Mouse (Mus musculus): Measurements from ENCODE around the gene 1700013G24Rik. TPM values are rescaled to one million over a fixed set of nuclear protein-coding genes. Genes with fewer than 3 reads are reported as not detected.

The 1700013G24Rik gene
- polyA plus RNA-seq, 1 experiment from 2014 or later: not detected

GRCm38 (mm10) chr4:137436979-137437669 is 16.0 kb upstream of the 1700013G24Rik start:
- Histone ChIP-seq H3K27ac (ENCODE audit: low read length) (no peak overlapping the region), H3K4me1 (ENCODE audit: control insufficient read depth, low read depth, low read length) (peaks cover 15% of the 10 kb centered on the region), H3K27me3 (ENCODE audit: control insufficient read depth, insufficient read depth, low read depth, low read length) (no peaks in the 10 kb centered on the region), H3K4me3 (ENCODE audit: low read depth, low read length) (no peak overlapping the region), H3K36me3 (ENCODE audit: control insufficient read depth, insufficient read depth) (no peaks in the 10 kb centered on the region), H3K9me3 (replicated peaks; ENCODE audit: control insufficient read depth, low read length) (no peaks in the 10 kb centered on the region), H3K9ac (ENCODE audit: low read depth, low read length) (no peak overlapping the region), H3K4me2 (ENCODE audit: low read depth, low read length) (no peak overlapping the region)
- ATAC-seq (ENCODE audit: low read depth): no peak
- WGBS (ENCODE audit: insufficient replicate concordance): 83% methylated on average over 8 of the region's 8 CpGs

- Histone ChIP-seq H3K4me1 (ENCODE audit: control insufficient read depth, low read depth, low read length) (peaks cover 17% of the 10 kb centered on the region), H3K36me3 (ENCODE audit: control insufficient read depth, insufficient read depth) (no peaks in the 10 kb centered on the region), H3K9me3 (replicated peaks; ENCODE audit: control insufficient read depth, low read length) (no peaks in the 10 kb centered on the region), H3K9ac (ENCODE audit: low read depth, low read length) (peak overlapping the region; percentile 30), H3K4me2 (ENCODE audit: low read depth, low read length) (peak overlapping the region; percentile 48), H3K27me3 (ENCODE audit: control insufficient read depth, insufficient read depth, low read depth, low read length) (no peaks in the 10 kb centered on the region), H3K4me3 (ENCODE audit: low read depth, low read length) (no peak overlapping the region), H3K27ac (ENCODE audit: low read length) (peak overlapping the region; percentile 64)
- WGBS (ENCODE audit: insufficient replicate concordance): 36% methylated on average over 8 of the region's 8 CpGs
- peak; percentile 97 for ATAC-seq (ENCODE audit: low read depth)
Measured at GRCm38 (mm10) chr4:137438842-137439241, 14.2 kb upstream of the 1700013G24Rik start.

- H3K27ac ChIP-seq (ENCODE audit: low read length): no peak overlapping the region
- no peaks in the 10 kb centered on the region for H3K36me3 ChIP-seq (ENCODE audit: control insufficient read depth, insufficient read depth)
- no peak overlapping the region for H3K4me3 ChIP-seq (ENCODE audit: low read depth, low read length)
- H3K9me3 ChIP-seq (replicated peaks; ENCODE audit: control insufficient read depth, low read length): no peaks in the 10 kb centered on the region
- ATAC-seq (ENCODE audit: low read depth): no peak
- 80% methylated on average over 4 of the region's 4 CpGs for WGBS (ENCODE audit: insufficient replicate concordance)
- no peaks in the 10 kb centered on the region for H3K27me3 ChIP-seq (ENCODE audit: control insufficient read depth, insufficient read depth, low read depth, low read length)
- no peak overlapping the region for H3K9ac ChIP-seq (ENCODE audit: low read depth, low read length)
- H3K4me2 ChIP-seq (ENCODE audit: low read depth, low read length): no peak overlapping the region
- H3K4me1 ChIP-seq (ENCODE audit: control insufficient read depth, low read depth, low read length): peaks cover 21% of the 10 kb centered on the region
Measured at GRCm38 (mm10) chr4:137441332-137441731, 11.8 kb upstream of the 1700013G24Rik start.

- no peak overlapping the region for H3K4me3 ChIP-seq (ENCODE audit: low read depth, low read length)
- WGBS (ENCODE audit: insufficient replicate concordance): 29% methylated on average over 5 of the region's 5 CpGs
Measured at GRCm38 (mm10) chr4:137443625-137444024, 9.5 kb upstream of the 1700013G24Rik start.

GRCm38 (mm10) chr4:137445881-137446280 is 7.2 kb upstream of the 1700013G24Rik start:
- no peak for ATAC-seq (ENCODE audit: low read depth)
- no peak overlapping the region for H3K4me3 ChIP-seq (ENCODE audit: low read depth, low read length)
- H3K4me1 ChIP-seq (ENCODE audit: control insufficient read depth, low read depth, low read length): peaks cover 35% of the 10 kb centered on the region
- H3K9me3 ChIP-seq (replicated peaks; ENCODE audit: control insufficient read depth, low read length): no peaks in the 10 kb centered on the region
- 81% methylated on average over 4 of the region's 4 CpGs for WGBS (ENCODE audit: insufficient replicate concordance)
- H3K36me3 ChIP-seq (ENCODE audit: control insufficient read depth, insufficient read depth): no peaks in the 10 kb centered on the region
- no peak overlapping the region for H3K27ac ChIP-seq (ENCODE audit: low read length)
- no peak overlapping the region for H3K9ac ChIP-seq (ENCODE audit: low read depth, low read length)
- no peaks in the 10 kb centered on the region for H3K27me3 ChIP-seq (ENCODE audit: control insufficient read depth, insufficient read depth, low read depth, low read length)
- no peak overlapping the region for H3K4me2 ChIP-seq (ENCODE audit: low read depth, low read length)

More at GRCm38 (mm10) chr4:137443625-137444024, 9.5 kb upstream of the 1700013G24Rik start:
- H3K4me2 ChIP-seq (ENCODE audit: low read depth, low read length): no peak overlapping the region
- H3K4me1 ChIP-seq (ENCODE audit: control insufficient read depth, low read depth, low read length): peaks cover 29% of the 10 kb centered on the region
- H3K36me3 ChIP-seq (ENCODE audit: control insufficient read depth, insufficient read depth): no peaks in the 10 kb centered on the region
- H3K9me3 ChIP-seq (replicated peaks; ENCODE audit: control insufficient read depth, low read length): no peaks in the 10 kb centered on the region
- H3K9ac ChIP-seq (ENCODE audit: low read depth, low read length): no peak overlapping the region
- H3K27ac ChIP-seq (ENCODE audit: low read length): no peak overlapping the region
- no peak for ATAC-seq (ENCODE audit: low read depth)
- H3K27me3 ChIP-seq (ENCODE audit: control insufficient read depth, insufficient read depth, low read depth, low read length): no peaks in the 10 kb centered on the region

- no peaks in the 10 kb centered on the region for H3K36me3 ChIP-seq (ENCODE audit: control insufficient read depth, insufficient read depth)
- H3K4me1 ChIP-seq (ENCODE audit: control insufficient read depth, low read depth, low read length): peaks cover 35% of the 10 kb centered on the region
- ATAC-seq (ENCODE audit: low read depth): peak; percentile 90
- H3K27me3 ChIP-seq (ENCODE audit: control insufficient read depth, insufficient read depth, low read depth, low read length): no peaks in the 10 kb centered on the region
- WGBS (ENCODE audit: insufficient replicate concordance): 41% methylated on average over 7 of the region's 7 CpGs
- H3K4me3 ChIP-seq (ENCODE audit: low read depth, low read length): no peak overlapping the region
- H3K9ac ChIP-seq (ENCODE audit: low read depth, low read length): no peak overlapping the region
- no peaks in the 10 kb centered on the region for H3K9me3 ChIP-seq (replicated peaks; ENCODE audit: control insufficient read depth, low read length)
- H3K27ac ChIP-seq (ENCODE audit: low read length): peak overlapping the region; percentile 65
- peak overlapping the region; percentile 26; the same call in 1 of the 2 replicates for H3K4me2 ChIP-seq (ENCODE audit: low read depth, low read length)
Measured at GRCm38 (mm10) chr4:137447363-137448196, 5.5 kb upstream of the 1700013G24Rik start.

GRCm38 (mm10) chr4:137448197-137448596 is 4.9 kb upstream of the 1700013G24Rik start:
- 57% methylated on average over 6 of the region's 6 CpGs for WGBS (ENCODE audit: insufficient replicate concordance)
- H3K27me3 ChIP-seq (ENCODE audit: control insufficient read depth, insufficient read depth, low read depth, low read length): no peaks in the 10 kb centered on the region
- no peaks in the 10 kb centered on the region for H3K36me3 ChIP-seq (ENCODE audit: control insufficient read depth, insufficient read depth)
- peaks cover 35% of the 10 kb centered on the region for H3K4me1 ChIP-seq (ENCODE audit: control insufficient read depth, low read depth, low read length)
- H3K27ac ChIP-seq (ENCODE audit: low read length): 0 out of 2 replicates have a peak overlapping the region, but pooled peaks have one; percentile 14
- no peak overlapping the region for H3K4me2 ChIP-seq (ENCODE audit: low read depth, low read length)
- no peak for ATAC-seq (ENCODE audit: low read depth)
- no peaks in the 10 kb centered on the region for H3K9me3 ChIP-seq (replicated peaks; ENCODE audit: control insufficient read depth, low read length)
- H3K4me3 ChIP-seq (ENCODE audit: low read depth, low read length): no peak overlapping the region
- no peak overlapping the region for H3K9ac ChIP-seq (ENCODE audit: low read depth, low read length)

GRCm38 (mm10) chr4:137448641-137449040 is 4.4 kb upstream of the 1700013G24Rik start:
- WGBS (ENCODE audit: insufficient replicate concordance): 30% methylated on average over 2 of the region's 2 CpGs
- Histone ChIP-seq H3K4me1 (ENCODE audit: control insufficient read depth, low read depth, low read length) (peaks cover 35% of the 10 kb centered on the region), H3K4me2 (ENCODE audit: low read depth, low read length) (no peak overlapping the region)

GRCm38 (mm10) chr4:137449132-137449531 is 4.0 kb upstream of the 1700013G24Rik start:
- H3K27ac ChIP-seq (ENCODE audit: low read length): no peak overlapping the region

More at GRCm38 (mm10) chr4:137448641-137449040, 4.4 kb upstream of the 1700013G24Rik start:
- ATAC-seq (ENCODE audit: low read depth): no peak
- Histone ChIP-seq H3K4me3 (ENCODE audit: low read depth, low read length) (no peak overlapping the region), H3K9me3 (replicated peaks; ENCODE audit: control insufficient read depth, low read length) (no peaks in the 10 kb centered on the region), H3K36me3 (ENCODE audit: control insufficient read depth, insufficient read depth) (no peaks in the 10 kb centered on the region), H3K27ac (ENCODE audit: low read length) (no peak overlapping the region), H3K27me3 (ENCODE audit: control insufficient read depth, insufficient read depth, low read depth, low read length) (no peaks in the 10 kb centered on the region), H3K9ac (ENCODE audit: low read depth, low read length) (no peak overlapping the region)

More at GRCm38 (mm10) chr4:137449132-137449531, 4.0 kb upstream of the 1700013G24Rik start:
- Histone ChIP-seq H3K9me3 (replicated peaks; ENCODE audit: control insufficient read depth, low read length) (no peaks in the 10 kb centered on the region), H3K4me1 (ENCODE audit: control insufficient read depth, low read depth, low read length) (peaks cover 32% of the 10 kb centered on the region), H3K4me3 (ENCODE audit: low read depth, low read length) (no peak overlapping the region), H3K4me2 (ENCODE audit: low read depth, low read length) (no peak overlapping the region), H3K27me3 (ENCODE audit: control insufficient read depth, insufficient read depth, low read depth, low read length) (no peaks in the 10 kb centered on the region), H3K9ac (ENCODE audit: low read depth, low read length) (no peak overlapping the region), H3K36me3 (ENCODE audit: control insufficient read depth, insufficient read depth) (no peaks in the 10 kb centered on the region)
- ATAC-seq (ENCODE audit: low read depth): no peak
- 58% methylated on average over 2 of the region's 2 CpGs for WGBS (ENCODE audit: insufficient replicate concordance)

Data from liver, embryonic 16.5 days (tissue).